Mouse (Mus musculus): ENCODE results near the gene Ceacam9.

The Ceacam9 gene

DNA sequence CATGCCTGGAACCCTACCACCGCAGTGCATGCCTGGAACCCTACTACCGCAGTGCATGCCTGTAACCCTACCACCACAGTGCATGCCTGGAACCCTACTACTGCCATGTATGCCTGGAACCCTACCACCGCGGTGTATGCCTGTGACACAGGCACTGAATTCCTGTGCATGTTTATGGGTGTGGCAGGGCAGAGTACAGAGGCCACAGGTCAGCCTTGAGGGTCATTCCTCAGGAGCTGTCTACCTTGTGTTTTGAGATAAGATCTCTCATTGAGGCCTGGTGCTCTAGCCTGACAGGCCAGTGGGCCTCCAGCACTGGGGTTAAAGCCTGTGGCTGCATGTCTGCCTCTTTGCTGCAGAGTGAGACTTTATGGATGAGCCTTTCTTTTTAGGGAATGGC lies 23.6 kb downstream of the Ceacam9 start:
- DNase-seq, result no peak

DNA sequence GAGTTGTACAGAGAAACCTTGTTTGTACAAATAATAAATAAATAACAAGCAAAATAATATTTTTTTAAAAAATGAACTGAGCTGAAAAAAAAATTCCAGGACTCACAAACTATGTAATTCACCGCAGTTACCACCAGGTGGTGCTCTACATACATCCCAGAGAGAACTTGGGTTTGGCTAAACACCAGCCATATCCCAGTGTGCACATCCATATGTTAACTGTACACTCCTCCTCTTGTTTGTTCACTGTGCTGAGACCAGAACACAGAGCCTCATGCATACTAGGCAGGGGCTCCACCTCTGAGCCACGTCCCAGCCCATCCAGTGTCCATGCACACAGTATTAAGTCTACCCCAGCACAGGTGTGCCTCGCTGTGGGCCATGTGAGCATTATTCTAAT lies 24.4 kb downstream of the Ceacam9 start:
- DNase-seq, result peak; percentile 41 to 68

DNA sequence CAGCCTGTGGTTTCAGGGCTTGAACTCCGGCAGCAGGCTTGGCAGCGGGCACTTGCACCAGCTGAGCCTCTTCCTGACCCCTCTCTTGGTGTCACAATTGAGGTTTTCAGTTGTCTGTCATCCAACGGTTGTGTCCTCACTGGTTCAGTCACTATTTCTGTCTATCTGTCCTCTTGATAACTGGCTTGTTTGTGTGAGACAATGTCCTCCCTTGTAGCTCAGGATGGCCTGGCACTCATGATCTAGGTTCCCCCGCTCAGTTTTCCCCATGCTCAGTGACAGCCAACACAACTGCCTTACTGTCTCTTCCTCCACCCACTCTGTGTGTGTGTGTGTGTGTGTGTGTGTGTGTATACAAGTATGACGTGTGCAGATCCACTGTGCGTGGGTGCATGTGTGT lies 25.9 kb downstream of the Ceacam9 start:
- DNase-seq, result no peak

DNA sequence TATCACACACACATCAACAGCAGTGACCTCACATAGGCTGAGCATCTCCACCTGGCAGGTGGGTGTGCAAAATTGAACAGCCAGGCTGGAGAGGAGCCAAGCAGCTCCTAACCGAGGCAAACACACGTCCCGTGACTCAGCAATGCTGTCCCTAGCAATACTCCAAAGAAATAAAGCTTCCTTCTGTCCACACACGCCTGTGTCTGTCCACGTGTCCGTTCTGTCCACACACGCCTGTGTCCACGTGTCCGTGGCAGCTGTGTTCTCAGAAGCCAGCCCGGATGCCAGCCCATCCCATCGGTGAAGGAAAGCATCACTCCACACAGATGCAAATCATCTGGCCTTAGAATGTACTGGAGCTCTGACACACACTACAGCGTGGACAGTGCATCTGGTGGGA lies 30.3 kb downstream of the Ceacam9 start:
- DNase-seq, result no peak

DNA sequence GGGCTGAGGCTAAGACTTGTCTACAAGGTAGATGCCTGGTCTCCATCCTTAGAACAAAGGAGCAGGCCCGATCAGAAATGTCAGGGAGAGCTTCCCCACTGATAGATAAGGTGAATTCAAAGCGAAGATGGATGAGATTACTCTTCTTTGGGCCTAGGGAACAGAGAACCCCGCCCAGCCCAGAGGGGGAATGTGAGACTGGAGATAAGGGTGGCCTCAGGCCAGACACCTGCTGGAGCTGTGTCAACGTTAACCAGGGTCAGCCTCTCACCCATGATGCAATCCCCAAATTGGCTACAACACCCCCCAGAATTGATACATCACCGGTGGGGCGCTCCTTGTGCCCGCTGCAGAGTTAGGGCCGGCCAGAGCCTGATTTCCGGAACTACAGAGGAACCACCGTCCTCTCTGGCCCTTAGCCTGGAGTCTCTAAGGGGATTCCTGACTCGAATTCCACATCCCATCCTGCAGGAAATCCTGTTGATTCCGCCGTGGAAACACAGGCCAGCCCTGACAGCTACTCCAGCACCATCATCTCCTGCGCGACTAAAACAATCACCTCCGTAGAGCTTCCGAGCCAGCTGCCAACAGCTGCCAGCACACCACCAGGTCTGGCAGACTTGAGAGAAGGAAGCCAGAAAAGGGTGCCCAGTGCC lies 33.8 kb downstream of the Ceacam9 start:
- no peak for DNase-seq

DNA sequence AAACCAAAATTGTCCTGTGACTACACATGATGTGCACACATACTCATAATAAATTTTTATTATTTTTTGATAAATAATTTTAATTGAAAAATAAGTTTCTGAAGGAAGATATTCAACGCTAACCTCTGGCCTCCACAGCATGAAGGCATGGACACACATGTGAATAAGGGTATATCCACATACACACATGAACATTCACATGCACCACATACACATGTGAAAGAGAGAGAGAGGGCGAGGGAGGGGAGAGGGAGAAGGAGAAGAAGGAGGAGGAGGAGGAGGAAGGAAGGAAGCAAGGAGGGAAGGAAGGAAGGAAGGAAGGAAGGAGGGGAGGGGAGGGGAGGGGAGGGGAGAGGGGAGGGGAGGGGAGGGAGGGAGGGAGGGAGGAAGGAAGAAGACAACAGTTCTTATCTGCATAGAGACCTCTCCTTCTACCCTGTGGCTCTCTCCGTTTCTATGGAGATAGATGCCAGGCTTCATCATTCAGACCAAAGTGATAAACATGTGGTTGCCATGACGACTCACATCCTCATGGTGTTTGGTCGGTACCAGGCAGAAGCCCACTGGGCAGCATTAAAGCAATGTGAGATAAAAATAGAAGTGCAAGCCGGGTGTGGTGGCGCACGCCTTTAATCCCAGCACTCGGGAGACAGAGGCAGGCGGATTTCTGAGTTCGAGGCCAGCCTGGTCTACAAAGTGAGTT lies 37.3 kb downstream of the Ceacam9 start:
- DNase-seq, result no peak

DNA sequence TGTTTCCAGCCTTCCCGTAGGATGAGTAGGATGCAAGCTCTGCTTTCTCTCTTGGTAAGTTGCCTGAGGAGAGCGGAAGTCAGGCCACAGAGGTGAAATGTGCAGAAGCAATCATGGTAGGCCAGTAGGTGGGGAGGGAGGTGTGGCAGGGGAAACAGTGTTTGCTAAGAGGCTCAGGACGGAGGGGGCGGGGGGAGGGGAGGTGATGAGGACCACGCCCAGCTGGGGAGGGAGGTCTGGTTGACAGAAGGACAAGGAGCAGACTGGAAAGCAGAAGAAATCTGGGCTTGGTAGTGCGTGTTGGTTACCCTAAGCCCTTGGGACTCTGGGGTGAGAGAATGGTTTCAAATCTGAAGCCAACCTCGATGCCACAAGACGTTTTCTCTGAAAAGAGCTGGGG lies 38.6 kb downstream of the Ceacam9 start:
- no peak for DNase-seq

DNA sequence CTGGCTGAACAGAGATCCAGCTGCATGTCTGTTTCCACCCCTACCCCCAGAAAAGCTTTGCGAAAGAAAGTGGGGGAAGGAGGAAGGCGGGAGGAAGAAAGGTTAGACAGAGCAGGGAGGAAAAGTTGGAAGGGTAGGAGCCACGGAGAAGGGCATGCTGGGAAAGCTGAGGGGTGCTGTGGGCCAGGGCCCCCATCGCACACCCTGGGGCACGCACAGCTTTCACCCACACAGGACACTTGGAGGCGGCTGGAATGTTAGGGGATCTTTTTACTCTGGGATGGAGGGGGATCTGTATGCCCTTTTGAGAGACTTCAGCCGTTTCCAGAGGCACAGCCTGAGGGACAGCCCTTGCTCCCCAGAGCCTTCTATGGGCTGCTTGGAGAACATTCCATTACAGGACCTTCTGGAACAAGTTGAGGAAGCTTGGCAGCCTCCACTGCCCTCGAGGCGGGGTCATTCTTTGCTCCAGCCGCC lies 39.3 kb downstream of the Ceacam9 start:
- DNase-seq, result no peak

DNA sequence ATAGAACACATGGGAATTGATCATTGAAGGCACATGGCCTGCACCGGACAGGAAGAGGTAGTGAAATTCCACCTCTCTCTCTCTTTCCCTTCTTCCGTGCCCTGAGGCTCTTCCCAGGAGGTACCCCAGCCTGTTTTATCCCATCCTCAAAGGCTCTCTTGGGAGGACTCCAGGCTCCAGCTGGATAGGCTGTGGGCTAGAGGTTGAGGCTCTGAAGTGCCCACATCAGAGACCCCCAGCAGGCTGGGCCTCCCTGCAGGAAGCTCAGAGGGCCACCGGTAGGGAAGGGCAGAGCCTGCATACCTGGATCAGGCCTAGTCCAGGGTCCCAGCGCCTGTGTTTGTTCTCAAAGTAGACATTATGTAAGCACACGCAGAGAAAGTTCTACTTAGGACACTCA lies 39.9 kb downstream of the Ceacam9 start:
- DNase-seq, result no peak

DNA sequence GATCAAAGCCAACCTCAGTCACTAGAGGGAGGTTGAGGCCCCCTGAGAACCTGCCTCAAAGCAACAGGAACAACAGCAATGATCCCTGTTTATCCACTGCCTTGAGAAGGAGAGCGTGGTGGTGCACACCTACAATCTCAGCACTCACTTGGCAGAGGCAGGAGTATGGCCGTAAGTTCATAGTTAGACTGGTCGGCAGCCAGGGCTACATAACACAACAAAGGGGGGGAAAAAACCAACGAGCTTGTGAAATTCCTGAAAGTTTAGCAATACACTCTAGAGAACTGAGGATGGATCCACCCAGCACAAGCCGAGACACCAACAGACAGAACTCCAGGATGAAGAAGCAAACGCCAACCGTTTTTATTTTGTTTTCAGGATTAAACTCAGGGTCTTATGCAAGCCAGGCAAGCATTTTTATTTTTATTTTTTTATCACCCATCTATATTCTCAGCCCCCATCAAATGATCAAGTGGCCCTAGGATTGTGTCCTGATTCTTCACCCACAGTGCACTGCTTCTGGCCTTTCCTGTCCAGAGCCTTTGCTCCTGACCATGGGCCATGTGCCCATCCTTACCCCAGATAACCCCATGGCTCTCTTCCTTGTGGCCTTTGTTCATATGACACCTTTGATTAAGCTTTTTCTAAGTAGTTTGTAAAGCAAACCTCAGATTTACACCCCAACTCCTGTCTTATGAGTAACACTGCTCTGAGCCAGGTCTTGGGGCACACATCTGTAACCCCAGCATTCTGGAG lies 41.9 kb downstream of the Ceacam9 start:
- no peak for DNase-seq

DNA sequence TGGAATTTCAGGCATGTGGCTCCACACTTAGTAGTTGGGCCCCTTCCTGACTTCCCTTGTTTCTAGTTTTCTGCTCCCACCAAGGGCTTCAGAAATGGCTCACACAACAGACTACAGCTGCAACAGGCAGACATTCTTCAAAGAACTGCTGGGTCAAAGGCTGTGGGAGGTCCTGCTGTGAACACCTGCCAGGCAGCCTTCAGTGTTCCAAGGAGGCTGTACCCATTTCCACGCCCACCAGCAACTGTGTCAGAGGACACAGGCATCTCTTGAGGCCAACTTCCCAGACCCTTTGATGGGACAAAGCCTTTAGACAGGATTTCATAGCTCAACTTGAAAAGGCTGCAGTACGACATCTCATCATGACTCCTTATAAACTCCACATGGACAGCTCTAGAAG lies 44.7 kb downstream of the Ceacam9 start:
- DNase-seq, result no peak
